Mouse (Mus musculus) bone marrow, adult 2 months (tissue): ENCODE measurements around the gene Fry.

Experiments used
- CTCF ChIP-seq: fragments of 200-500 bp; IDR thresholded peaks from 2 replicates; pipeline ENCODE4 v1.5.1; 2011; ENCODE audit warnings: low read length, control low read depth; ENCODE audit not compliant: control insufficient read depth, insufficient read depth
- POLR2A ChIP-seq: fragments of 200-500 bp; IDR thresholded peaks from 2 replicates; pipeline ENCODE4 v1.6.1; 2011; ENCODE audit warnings: low read depth, mild to moderate bottlenecking, control low read depth, low read length, borderline replicate concordance; ENCODE audit not compliant: control insufficient read depth

GRCm38 (mm10) chr5:150118124-150118454 is 356 bp upstream of the Fry start:
- TF ChIP-seq CTCF (no peak), POLR2A (no peak)
